Mouse (Mus musculus) frontal cortex, adult (tissue): Measurements from ENCODE around the gene Epn1.
"Not testable (repeated sequence)": the region's sequence is repeated elsewhere in the genome, so short reads cannot be mapped to it uniquely, and the experiment has no call there.

ENCODE experiments used
- ATAC-seq: cut with Nextera tagmentation; 2 replicates; pipeline ENCODE4 v1.9.2; 2017; ENCODE audit warnings: mild to moderate bottlenecking, moderate library complexity, mixed read lengths; ENCODE audit not compliant: low TSS enrichment

The Epn1 gene

DNA sequence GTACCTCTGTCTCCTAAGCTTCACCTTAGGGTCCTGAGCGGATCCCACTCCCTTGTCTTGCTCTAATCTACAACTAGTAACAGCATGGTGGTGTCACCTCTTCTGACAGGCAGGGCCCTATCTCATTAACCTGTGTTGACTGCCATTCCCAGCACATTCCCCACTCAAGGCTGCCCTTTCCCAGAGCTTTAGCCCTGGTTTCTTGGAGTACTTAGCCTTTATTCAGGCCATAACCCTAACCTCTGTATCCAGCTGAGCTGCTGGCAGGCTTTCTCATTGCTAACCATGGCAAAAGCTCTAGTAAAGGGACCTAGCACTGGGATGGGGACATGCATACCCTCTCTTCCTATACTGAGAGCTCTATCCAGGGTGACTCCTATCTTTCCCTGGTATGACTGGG lies 21.4 kb upstream of the Epn1 start:
- ATAC-seq, result no peak

DNA sequence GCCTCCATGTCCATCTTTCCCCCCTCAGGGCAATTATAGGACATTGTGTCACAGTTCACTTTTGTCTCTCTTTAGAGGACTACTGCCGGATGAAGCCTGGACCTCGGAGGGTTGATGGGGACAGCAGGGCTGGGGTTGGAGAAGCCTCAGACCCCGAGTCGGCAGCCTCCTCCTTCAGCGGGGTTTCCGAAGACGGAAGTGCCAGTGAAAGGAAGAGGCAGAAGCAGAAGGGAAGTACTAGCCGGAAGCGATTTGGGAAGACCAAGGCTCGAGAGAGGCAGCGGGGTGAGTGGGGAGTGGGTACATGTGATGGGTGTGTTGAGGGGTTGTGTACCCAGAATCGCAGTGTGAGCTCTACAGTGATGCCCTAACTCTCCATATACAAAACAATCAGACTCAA lies 20.6 kb upstream of the Epn1 start:
- no peak for ATAC-seq

DNA sequence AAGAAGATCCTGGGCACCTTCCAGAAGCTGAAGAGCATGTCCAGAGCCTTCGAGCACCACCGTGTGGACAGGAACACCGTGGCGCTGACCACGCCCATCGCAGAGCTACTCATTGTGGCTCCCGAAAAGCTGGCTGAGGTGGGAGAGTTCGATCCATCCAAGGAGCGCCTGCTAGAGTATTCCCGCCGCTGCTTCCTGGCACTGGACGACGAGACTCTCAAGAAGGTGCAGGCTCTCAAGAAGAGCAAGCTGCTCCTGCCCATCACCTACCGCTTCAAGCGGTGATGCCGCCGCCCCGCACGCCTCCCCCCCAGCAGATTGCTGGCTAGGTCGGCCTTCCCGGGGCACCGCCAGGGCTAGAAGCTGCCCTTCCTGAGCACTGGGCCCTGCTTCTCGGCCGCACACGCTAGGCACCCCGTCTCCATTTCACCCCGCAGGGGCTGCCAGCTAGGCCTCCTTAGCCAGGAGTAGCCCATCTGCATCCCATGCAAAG lies 19.8 kb upstream of the Epn1 start:
- peak; percentile 19; the same call in 1 of the 2 replicates for ATAC-seq

GRCm38 (mm10) chr7:5060944-5061773 lies 18.9 kb upstream of the Epn1 start:
- ATAC-seq, result peak; percentile 69

- ATAC-seq, result peak; percentile 40
Measured at GRCm38 (mm10) chr7:5061774-5062359, 18.2 kb upstream of the Epn1 start, which contains the start of gene U2af2. U2af2 (plus strand) TSS chr7:5062143.

DNA sequence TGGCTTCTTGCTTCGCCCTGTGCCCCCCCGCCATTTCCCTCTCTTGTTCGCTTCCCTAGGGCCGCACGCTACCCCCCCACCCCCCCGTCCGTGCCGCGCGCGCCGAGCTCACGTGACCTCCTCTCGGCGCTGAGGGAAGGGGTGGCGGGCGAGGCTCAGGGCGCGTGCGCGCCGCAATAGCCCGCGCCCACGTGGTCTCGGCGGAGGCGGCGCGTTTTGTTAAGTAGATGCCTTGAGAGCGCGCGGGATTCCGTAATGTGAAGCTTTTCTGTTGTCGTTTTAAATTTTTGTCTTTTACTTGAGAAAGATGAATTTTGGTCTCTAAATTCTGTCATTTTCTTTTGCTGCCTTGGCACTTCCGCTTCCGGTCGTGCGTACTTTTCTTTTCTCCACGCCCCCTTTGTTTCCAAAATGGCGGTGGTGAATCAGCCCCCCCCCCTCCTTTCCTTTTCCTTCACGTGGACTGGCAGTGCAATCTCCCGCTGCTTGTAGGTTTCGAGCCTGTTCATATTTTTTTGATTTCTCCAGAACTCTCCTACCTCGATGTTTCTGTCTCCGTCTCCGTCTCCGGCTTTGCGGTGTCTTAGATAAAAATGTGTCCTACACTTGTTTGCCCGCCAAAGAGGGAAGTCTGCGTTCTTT lies 17.6 kb upstream of the Epn1 start:
- peak; percentile 9; the same call in 1 of the 2 replicates for ATAC-seq

GRCm38 (mm10) chr7:5064886-5065285 lies 15.1 kb upstream of the Epn1 start:
- no peak for ATAC-seq

DNA sequence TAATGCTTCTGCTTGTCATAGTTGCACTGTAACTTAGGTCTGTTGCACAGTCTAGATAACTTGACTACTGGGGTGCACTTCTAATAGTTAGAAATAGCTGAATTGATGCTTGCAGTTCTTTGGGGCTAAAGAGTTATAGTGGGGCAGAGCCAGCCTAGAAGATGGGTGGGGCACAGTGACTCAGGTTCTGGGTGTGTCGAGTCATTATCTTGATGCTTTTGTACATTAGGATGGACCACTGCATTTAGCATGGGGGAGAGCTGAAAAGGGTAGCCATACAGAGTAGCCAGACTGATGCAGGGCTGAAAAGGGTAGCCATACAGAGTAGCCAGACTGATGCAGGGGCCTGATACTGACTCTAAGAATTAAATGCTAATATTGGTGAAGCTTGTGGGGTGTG lies 6.4 kb upstream of the Epn1 start:
- ATAC-seq, result no peak

- no peak for ATAC-seq
Measured at GRCm38 (mm10) chr7:5074984-5075383, 5.1 kb upstream of the Epn1 start.

DNA sequence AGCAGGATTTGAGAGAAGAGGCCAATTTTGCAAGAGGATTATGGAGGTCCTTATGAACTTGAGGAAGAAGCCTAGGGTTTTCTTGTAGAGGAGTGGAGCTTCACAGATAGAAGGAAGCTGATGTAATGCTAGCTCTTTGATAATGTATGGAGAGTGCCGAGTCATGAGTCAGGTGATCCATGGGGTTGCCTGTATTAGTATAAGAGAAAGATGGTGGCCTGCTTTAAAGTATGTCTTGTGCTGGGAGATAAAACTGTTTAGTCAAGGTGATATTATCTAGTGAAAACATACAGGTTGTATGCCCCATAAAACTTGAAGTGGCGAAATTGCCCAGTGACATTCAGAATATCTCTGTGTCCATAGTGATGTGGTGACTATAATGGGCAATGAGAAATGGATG lies 3.1 kb upstream of the Epn1 start:
- no peak for ATAC-seq

DNA sequence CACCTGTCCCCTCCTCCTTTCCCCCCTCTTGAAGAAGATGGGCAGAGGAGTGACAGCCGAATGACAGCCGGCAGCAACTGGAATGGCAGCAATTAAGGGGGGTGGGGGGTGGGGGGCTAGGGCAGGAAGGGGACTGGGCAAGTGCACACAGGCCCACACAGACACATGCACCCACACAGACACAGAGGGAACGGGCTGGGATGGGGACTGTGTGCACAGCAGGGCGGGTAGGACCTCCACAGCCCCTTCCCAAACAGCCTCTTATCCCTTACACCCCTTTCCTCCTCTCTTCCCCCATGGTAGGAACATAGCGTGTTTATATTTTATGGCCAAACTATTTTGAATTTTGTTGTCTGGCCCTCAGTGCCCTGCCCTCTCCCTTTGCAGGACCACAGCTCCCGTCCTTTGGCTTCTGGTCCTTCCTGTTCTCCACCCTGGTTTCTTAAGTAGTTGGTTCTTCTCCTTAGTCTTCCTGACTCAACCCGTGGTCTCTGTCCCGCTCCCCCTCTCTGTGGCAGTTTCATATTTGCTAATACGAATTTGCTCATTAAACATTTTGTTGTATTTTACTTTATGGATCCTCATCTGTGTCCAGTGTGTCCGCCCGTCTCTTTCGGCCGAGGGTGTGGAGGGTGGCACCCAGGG lies 548 bp upstream of the Epn1 start:
- not testable (repeated sequence) for ATAC-seq

DNA sequence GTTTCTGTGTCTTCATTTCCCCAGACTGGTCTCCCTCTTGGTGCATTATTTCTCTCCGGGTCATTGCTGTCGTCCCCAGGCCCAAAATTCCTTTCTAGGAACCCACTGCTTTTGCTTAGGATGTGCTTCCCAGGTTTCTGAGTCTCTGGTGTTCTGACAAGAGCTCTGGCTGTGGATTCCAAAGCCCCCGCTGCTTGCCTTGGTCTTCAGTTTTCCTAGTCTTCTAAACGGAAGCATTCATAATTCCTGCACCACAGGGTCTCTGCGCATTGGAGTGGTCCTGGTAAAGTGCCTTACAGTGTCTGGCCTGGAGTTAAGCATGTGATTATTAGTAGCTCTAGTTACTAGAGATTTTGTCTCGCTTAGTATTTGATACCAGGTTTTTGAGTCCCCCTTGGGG lies 780 bp downstream of the Epn1 start:
- ATAC-seq, result no peak; the same call in 1 of the 2 replicates

GRCm38 (mm10) chr7:5081241-5081640 lies 1.2 kb downstream of the Epn1 start:
- ATAC-seq, result no peak

GRCm38 (mm10) chr7:5081939-5082338 lies 1.9 kb downstream of the Epn1 start:
- ATAC-seq, result no peak

- no peak for ATAC-seq
Measured at GRCm38 (mm10) chr7:5083325-5084105, 3.5 kb downstream of the Epn1 start.

- no peak for ATAC-seq
Measured at GRCm38 (mm10) chr7:5085512-5085911, 5.5 kb downstream of the Epn1 start.

DNA sequence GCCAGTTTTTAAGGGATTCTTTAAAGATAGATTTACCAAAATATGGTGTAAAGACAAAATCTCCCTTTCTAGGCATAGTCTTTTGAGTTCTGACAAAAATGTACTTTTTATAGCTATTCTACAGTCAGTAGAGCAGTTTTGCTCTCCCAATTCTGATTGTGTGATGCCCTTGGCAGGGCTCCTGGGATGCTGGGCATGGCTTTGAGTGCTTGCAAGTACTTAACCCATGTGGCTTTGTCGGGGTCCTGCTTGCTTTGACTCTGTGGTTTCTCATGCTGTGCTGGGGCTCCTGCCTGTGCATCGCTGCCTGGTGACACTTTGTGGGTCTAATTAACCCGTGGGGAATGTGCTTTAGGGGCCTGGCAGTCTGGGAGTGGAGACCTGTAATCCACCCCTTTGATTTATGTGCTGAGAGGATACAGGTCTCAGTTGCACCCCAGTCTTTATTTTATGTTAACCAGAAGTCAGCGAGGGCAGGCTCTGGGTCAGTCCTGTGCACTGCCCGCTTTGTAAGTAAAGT lies 6.9 kb downstream of the Epn1 start:
- no peak for ATAC-seq

DNA sequence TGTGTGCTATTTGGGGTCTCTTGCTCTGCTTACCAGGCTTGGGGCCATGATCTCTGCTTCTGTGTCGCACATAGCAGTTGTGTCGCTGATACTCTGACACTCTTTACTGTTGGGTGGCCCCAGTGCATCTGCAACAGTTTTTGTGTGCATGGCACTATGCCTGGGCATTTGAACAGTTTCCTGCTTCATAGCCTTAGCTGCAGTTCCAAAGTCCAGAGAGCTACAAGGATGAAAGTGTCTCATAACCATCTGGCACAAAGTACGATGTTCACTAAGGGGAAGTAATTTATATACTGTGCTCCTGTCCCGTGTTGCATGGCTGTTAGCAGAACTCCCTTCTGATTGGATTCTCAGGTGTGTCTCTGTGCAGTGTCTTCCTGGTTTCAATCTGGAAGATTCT lies 7.9 kb downstream of the Epn1 start:
- no peak for ATAC-seq

DNA sequence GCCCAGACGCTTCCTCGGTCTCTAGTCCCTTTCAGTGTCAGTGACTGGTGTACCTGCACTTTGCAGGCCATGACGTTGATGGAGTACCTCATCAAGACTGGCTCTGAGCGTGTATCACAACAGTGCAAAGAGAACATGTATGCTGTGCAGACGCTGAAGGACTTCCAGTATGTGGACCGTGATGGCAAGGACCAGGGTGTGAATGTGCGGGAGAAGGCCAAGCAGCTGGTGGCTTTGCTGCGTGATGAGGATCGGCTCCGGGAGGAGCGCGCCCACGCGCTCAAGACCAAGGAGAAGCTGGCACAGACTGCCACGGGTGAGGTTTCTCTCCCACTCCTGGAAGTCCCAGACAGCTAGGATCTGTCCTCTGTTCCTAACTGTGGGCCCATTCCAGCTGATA lies 9.8 kb downstream of the Epn1 start:
- ATAC-seq, result peak; percentile 58

- ATAC-seq, result peak; percentile 34; the same call in 1 of the 2 replicates
Measured at GRCm38 (mm10) chr7:5091008-5091728, 11.1 kb downstream of the Epn1 start.
